Mouse (Mus musculus) embryonic facial prominence, embryonic 13.5 days (tissue): ENCODE results near the gene Qsox1. TPM values are rescaled to one million over a fixed set of nuclear protein-coding genes. Genes with fewer than 3 reads are reported as not detected.

Experiments used
- ATAC-seq: fragments of 200-750 bp; cut with Nextera tagmentation; 2 replicates; pipeline ENCODE4 v1.8.0; 2017; ENCODE audit warnings: low read depth; ENCODE audit not compliant: insufficient number of reproducible peaks, insufficient read depth, low FRiP score, low TSS enrichment
- H3K27ac ChIP-seq: fragments of 300-500 bp; sonication (generic); 2 replicates; pipeline ENCODE4 v1.5.1; 2015; ENCODE audit warnings: moderate library complexity, mild to moderate bottlenecking, inconsistent platforms
- H3K27me3 ChIP-seq: fragments of 300-500 bp; sonication (generic); 2 replicates; pipeline ENCODE4 v1.6.1; 2015; ENCODE audit warnings: mild to moderate bottlenecking, inconsistent platforms
- H3K36me3 ChIP-seq: fragments of 300-500 bp; sonication (generic); 2 replicates; pipeline ENCODE4 v1.6.1; 2015; ENCODE audit warnings: mild to moderate bottlenecking, inconsistent platforms
- H3K4me1 ChIP-seq: fragments of 300-500 bp; sonication (generic); 2 replicates; pipeline ENCODE4 v1.6.1; 2015; ENCODE audit warnings: inconsistent platforms
- H3K4me2 ChIP-seq: fragments of 300-500 bp; sonication (generic); 2 replicates; pipeline ENCODE4 v1.6.1; 2015; ENCODE audit warnings: moderate library complexity, mild to moderate bottlenecking, inconsistent platforms
- H3K4me3 ChIP-seq: fragments of 300-500 bp; sonication (generic); 2 replicates; pipeline ENCODE4 v1.5.1; 2015; ENCODE audit warnings: mild to moderate bottlenecking, inconsistent platforms
- H3K9ac ChIP-seq: fragments of 300-500 bp; sonication (generic); 2 replicates; pipeline ENCODE4 v1.6.1; 2015; ENCODE audit warnings: mild to moderate bottlenecking, inconsistent platforms
- H3K9me3 ChIP-seq: fragments of 300-500 bp; sonication (generic); 2 replicates; pipeline ENCODE4 v1.6.1; 2016; ENCODE audit warnings: inconsistent platforms
- WGBS: fragments of 180-500 bp; shearing (Covaris S2); methylation state at CpG from one replicate; pipeline ENCODE4 v1.1.7; 2015; ENCODE audit warnings: mixed read lengths; 5-methylcytosine and 5-hydroxymethylcytosine counted together
- polyA plus RNA-seq: library from polyadenylated mRNA; unstranded; fragments of >200 nt; fragmentation: Nextera tagmentation; extraction: Ambion mirVana; gene quantifications from 2 replicates; pipeline ENCODE4 v1.2.1, GENCODE M21; 2015

Gene Qsox1
- polyA plus RNA-seq, 1 experiment from 2014 or later: 26.6 TPM

DNA sequence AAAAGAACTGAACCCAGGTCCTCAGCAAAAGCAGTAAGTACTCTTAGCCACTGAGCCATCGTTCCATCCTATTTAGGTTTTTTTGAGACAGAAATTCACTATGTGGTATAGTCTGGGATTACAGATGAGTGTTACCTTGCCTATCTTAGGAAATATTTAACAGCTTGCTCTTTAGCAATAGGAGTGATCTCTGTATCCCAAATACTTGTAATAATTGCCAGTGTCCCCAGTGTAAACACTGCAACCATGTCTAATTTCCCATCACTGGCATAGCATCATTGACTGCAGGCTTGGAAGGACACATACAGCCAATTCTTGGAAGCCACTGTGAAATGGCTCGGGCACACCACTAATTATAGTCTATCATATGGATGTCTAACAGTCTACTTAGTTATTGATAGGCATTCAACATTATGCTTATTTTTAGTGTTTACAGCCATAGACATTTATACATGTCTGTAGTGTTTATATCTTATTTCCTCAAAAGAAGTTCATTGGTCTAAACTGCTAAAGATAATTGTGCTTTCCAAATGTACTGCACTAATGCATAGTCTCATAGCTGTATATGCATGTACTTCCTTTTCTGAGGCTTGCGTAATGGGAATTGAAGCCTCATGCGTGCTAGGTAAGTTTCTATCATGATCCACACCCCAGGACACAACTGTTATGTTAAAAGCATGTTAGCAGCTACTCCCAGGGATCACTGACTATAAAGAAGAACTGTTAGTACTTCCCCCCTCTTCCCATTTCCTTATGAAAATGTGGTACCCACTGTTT is 13.4 kb upstream of the Qsox1 start:
- no peak for ATAC-seq
- WGBS: 87% methylated on average over 4 of the region's 4 CpGs
- Histone ChIP-seq H3K4me3 (no peak overlapping the region), H3K4me2 (no peak overlapping the region), H3K36me3 (no peaks in the 10 kb centered on the region), H3K4me1 (no peaks in the 10 kb centered on the region), H3K9ac (no peak overlapping the region), H3K27ac (no peak overlapping the region), H3K9me3 (no peaks in the 10 kb centered on the region), H3K27me3 (no peaks in the 10 kb centered on the region)

GRCm38 (mm10) chr1:155820646-155821045 is 8.0 kb upstream of the Qsox1 start:
- Histone ChIP-seq H3K4me1 (no peaks in the 10 kb centered on the region), H3K9me3 (no peaks in the 10 kb centered on the region), H3K27me3 (no peaks in the 10 kb centered on the region), H3K36me3 (no peaks in the 10 kb centered on the region), H3K4me2 (no peak overlapping the region), H3K4me3 (no peak overlapping the region), H3K27ac (no peak overlapping the region), H3K9ac (no peak overlapping the region)
- whole genome bisulfite sequencing: 87% methylated on average over 5 of the region's 5 CpGs
- no peak for ATAC-seq

- ATAC-seq: no peak
- H3K4me2 ChIP-seq: no peak overlapping the region
- H3K9ac ChIP-seq: no peak overlapping the region
- no peaks in the 10 kb centered on the region for H3K27me3 ChIP-seq
- WGBS: 57% methylated on average over 2 of the region's 2 CpGs
- peaks cover 12% of the 10 kb centered on the region for H3K4me1 ChIP-seq
- H3K9me3 ChIP-seq: no peaks in the 10 kb centered on the region
- no peak overlapping the region for H3K27ac ChIP-seq
- no peak overlapping the region for H3K4me3 ChIP-seq
- H3K36me3 ChIP-seq: no peaks in the 10 kb centered on the region
These were observed 3.5 kb upstream of the Qsox1 start for GRCm38 (mm10) chr1:155816167-155816566.

DNA sequence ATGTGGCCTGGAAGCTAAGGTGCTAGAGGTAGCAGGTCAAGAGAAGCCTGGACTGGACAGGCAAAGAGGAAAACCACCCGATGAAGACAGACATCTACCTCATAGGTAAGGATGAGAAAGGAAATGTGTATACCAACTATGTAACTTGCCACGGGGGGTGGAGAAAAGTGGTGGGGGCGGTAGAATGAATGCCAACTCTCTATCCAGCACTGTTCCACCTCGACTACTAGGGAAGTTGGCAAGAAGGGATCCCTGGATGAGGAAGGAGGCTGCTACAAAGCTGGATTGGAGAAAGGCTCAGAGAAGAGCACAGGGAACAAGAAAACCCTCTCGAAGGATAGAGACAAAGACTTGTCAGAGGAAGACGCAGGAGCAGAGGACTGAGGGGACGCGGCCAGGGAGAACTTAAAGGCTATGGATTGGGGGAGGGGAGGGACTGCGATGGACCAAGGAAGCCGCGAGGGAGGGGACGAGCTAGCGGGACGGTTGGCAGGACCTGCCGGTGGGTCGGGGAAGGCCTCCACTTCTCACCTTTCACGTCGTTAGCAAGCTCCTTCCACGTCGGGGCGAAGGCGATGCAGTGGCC is 601 bp downstream of the Qsox1 start:
- ATAC-seq: no peak
- Histone ChIP-seq H3K4me1 (peaks cover 20% of the 10 kb centered on the region), H3K9ac (peak overlapping the region; percentile 81), H3K27ac (peak overlapping the region; percentile 66; the same call in 1 of the 2 replicates), H3K9me3 (no peaks in the 10 kb centered on the region), H3K4me2 (peak overlapping the region; percentile 76), H3K36me3 (no peaks in the 10 kb centered on the region), H3K27me3 (no peaks in the 10 kb centered on the region), H3K4me3 (peak overlapping the region; percentile 86)
- whole genome bisulfite sequencing: 4% methylated on average over 22 of the region's 22 CpGs

- Histone ChIP-seq H3K27ac (no peak overlapping the region), H3K4me3 (no peak overlapping the region), H3K36me3 (no peaks in the 10 kb centered on the region), H3K9me3 (no peaks in the 10 kb centered on the region), H3K4me2 (peak overlapping the region; percentile 76), H3K27me3 (no peaks in the 10 kb centered on the region), H3K4me1 (peaks cover 20% of the 10 kb centered on the region), H3K9ac (no peak overlapping the region)
- ATAC-seq: no peak
- 46% methylated on average over 7 of the region's 7 CpGs for WGBS
These were observed 2.1 kb downstream of the Qsox1 start for GRCm38 (mm10) chr1:155810616-155811015.

DNA sequence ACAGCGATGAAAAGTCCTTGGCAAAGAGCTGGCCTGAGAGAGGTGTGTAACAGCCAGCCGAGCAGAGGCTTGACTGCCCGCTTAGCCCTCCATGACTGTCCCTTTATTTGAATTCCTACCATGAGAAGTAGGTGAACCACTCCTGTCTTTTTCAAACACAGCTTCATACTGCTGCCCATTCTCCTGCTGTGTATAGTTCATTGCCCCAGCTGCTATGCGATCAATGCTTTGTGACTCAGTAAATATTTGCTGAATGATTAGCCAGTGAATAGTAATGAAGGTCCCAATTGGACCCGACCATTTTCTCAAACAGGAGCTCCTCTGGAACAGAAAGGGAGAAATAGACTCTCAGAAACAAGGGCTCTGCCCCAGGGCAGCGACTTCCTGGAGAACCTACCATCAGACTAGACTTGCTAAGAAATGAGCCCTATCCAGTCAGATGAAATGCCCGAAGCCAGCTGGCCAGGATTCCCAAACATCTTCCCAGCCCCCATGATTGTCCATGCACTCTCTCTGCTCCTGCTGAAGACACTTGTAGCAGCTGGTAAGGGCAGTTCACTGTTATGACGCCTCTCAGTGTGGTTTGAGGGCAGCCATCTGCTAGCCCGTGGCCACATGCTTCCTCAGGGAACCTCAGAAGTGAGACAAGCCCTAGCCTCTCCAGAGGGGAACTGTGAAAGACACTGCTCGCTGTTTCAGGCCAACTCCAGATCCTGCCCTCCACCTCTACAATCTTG is 2.8 kb downstream of the Qsox1 start:
- Histone ChIP-seq H3K4me2 (peak overlapping the region; percentile 7), H3K9ac (no peak overlapping the region), H3K9me3 (no peaks in the 10 kb centered on the region), H3K27me3 (no peaks in the 10 kb centered on the region), H3K36me3 (no peaks in the 10 kb centered on the region), H3K4me1 (peaks cover 20% of the 10 kb centered on the region), H3K27ac (no peak overlapping the region), H3K4me3 (no peak overlapping the region)
- no peak for ATAC-seq
- WGBS: 70% methylated on average over 10 of the region's 10 CpGs

- Histone ChIP-seq H3K27ac (no peak overlapping the region), H3K4me3 (no peak overlapping the region), H3K9me3 (no peaks in the 10 kb centered on the region), H3K9ac (no peak overlapping the region), H3K36me3 (peaks cover 5% of the 10 kb centered on the region), H3K4me1 (peaks cover 19% of the 10 kb centered on the region), H3K27me3 (no peaks in the 10 kb centered on the region), H3K4me2 (no peak overlapping the region)
- WGBS: 94% methylated on average over 4 of the region's 4 CpGs
- ATAC-seq: no peak
These were observed 4.4 kb downstream of the Qsox1 start for GRCm38 (mm10) chr1:155808261-155808660.

GRCm38 (mm10) chr1:155805607-155806006 is 7.1 kb downstream of the Qsox1 start:
- H3K4me2 ChIP-seq: no peak overlapping the region
- H3K27me3 ChIP-seq: no peaks in the 10 kb centered on the region
- H3K27ac ChIP-seq: no peak overlapping the region
- no peaks in the 10 kb centered on the region for H3K9me3 ChIP-seq
- H3K4me1 ChIP-seq: 0 out of 2 replicates have a peak, but pooled peaks cover 8% of the 10 kb centered on the region
- no peak overlapping the region for H3K4me3 ChIP-seq
- peaks cover 14% of the 10 kb centered on the region for H3K36me3 ChIP-seq
- no peak for ATAC-seq
- 87% methylated on average over 9 of the region's 9 CpGs for WGBS
- no peak overlapping the region for H3K9ac ChIP-seq

- no peak overlapping the region for H3K9ac ChIP-seq
- no peaks in the 10 kb centered on the region for H3K27me3 ChIP-seq
- H3K4me2 ChIP-seq: no peak overlapping the region
- ATAC-seq: no peak
- H3K27ac ChIP-seq: no peak overlapping the region
- 0 out of 2 replicates have a peak, but pooled peaks cover 2% of the 10 kb centered on the region for H3K4me1 ChIP-seq
- H3K36me3 ChIP-seq: peaks cover 18% of the 10 kb centered on the region
- WGBS: 85% methylated on average over 11 of the region's 11 CpGs
- no peak overlapping the region for H3K4me3 ChIP-seq
- no peaks in the 10 kb centered on the region for H3K9me3 ChIP-seq
These were observed 11.4 kb downstream of the Qsox1 start for GRCm38 (mm10) chr1:155801014-155801991.

- WGBS: 92% methylated on average over 4 of the region's 4 CpGs
- Histone ChIP-seq H3K27ac (no peak overlapping the region), H3K36me3 (peaks cover 33% of the 10 kb centered on the region), H3K4me1 (no peaks in the 10 kb centered on the region), H3K9ac (no peak overlapping the region), H3K27me3 (no peaks in the 10 kb centered on the region), H3K4me3 (no peak overlapping the region), H3K9me3 (no peaks in the 10 kb centered on the region), H3K4me2 (no peak overlapping the region)
- no peak for ATAC-seq
These were observed 14.7 kb downstream of the Qsox1 start for GRCm38 (mm10) chr1:155798000-155798399.

DNA sequence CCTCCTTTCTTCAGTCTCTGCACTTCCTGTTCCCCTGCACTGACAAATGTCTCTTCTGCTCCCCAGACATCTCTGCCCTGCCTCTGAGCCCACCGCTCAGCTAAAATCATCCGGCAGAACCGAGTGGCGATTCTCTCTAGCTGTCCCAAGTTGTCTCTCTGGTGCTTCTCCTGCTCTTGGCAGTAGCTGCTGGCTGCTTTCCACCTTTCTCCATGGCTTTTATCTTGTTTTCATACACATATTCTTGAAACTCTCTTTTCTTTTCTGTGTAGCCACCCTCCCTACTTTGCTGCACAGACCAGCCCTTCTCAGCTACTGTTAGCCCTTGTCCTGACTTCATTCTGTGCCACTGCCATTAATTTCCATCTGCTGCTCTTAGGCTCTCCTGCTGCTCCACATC is 15.3 kb downstream of the Qsox1 start:
- WGBS: 81% methylated on average over 4 of the region's 4 CpGs
- no peaks in the 10 kb centered on the region for H3K27me3 ChIP-seq
- no peak for ATAC-seq
- H3K4me2 ChIP-seq: no peak overlapping the region
- H3K27ac ChIP-seq: no peak overlapping the region
- H3K4me3 ChIP-seq: no peak overlapping the region
- H3K4me1 ChIP-seq: no peaks in the 10 kb centered on the region
- no peak overlapping the region for H3K9ac ChIP-seq
- H3K36me3 ChIP-seq: peaks cover 30% of the 10 kb centered on the region
- H3K9me3 ChIP-seq: no peaks in the 10 kb centered on the region
